Mouse (Mus musculus): ENCODE measurements at regions not wholly inside any gene's neighbourhood (a gene's known extent, or its start where the extent isn't known, plus 50 kb on each side); places are given as distances from the start of the nearest gene placed in this dataset.

DNA sequence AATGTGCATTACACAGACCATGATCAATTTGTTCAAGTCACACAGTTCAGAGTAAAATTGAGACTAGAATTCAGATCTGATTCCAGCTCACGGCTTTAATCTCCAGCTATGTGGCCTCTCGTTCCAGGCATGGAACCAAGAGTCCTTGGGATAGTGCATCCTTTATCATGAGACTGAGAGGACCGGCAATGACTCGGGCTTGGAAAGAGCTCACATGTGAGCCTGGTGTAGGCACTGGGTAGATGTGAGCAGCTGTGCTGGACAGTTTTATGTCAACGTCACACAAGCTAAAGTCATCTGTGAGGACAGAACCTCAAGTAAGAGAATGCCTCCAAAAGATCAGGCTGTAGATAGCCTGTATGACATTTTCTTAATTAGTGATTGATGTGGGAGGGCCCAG lies 228.3 kb downstream of the Plpp3 start:
- DNase-seq (ENCODE audit: low read depth, low spot score), result no peak

DNA sequence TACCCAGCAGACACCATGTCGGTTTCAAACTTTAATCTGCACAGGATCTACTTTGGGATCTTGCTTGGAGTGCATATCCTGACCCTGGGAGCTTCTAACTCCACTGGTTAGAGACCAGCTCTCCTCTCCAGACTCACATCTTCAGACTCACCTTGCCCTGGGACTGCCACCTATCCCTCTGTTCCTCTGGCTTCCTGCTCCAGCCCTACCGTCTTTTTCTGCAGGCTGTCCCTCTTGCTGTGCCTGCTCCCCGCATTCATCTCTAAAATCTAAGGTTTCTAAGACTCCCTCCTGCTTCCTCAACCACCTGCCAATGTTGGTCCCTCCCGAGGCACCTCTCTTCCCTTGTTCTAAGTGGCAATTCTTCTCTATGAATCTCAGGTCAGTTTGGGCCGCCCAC lies 233.2 kb downstream of the Plpp3 start:
- no peak for DNase-seq (ENCODE audit: low read depth, low spot score)

DNA sequence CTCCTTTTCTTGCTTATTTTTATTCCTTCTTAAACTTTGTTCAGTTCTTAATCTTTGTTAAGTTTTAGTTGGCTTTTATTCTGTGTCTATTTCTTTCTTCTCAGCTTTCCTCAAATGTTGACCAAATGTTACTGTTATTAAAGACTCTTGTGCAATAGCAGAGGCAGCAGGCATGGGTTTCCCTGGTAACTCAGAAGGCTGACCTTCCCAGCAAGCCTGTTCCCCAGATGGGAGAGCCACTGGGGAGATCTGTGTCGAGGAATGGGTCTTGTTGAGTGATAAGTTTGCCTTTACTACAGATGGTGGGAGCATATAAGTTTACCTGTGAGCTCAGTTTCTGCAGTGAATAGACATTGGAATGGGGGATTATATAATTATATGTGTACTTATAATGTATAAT lies 237.2 kb downstream of the Plpp3 start:
- DNase-seq (ENCODE audit: low read depth, low spot score), result peak; percentile 43

DNA sequence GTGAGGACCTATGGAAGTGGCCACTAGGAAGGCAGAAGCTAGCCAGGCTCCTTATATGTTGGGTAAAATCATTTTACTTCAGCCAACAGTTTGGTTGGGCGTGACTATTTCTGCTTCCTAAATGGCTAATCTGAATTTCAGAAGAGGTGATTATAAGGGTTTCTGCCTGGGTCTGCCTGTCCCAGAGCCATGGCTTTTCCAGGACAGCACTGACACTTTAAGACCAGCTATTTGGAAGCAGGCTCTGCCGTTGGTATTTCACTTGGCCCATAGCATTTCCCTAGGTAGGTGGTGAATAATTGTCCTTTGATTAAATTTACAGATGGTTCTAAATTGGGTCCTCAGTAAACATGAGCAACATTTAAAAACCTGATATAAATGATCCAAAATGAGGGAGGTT lies 240.3 kb downstream of the Plpp3 start:
- no peak for DNase-seq (ENCODE audit: low read depth, low spot score)

DNA sequence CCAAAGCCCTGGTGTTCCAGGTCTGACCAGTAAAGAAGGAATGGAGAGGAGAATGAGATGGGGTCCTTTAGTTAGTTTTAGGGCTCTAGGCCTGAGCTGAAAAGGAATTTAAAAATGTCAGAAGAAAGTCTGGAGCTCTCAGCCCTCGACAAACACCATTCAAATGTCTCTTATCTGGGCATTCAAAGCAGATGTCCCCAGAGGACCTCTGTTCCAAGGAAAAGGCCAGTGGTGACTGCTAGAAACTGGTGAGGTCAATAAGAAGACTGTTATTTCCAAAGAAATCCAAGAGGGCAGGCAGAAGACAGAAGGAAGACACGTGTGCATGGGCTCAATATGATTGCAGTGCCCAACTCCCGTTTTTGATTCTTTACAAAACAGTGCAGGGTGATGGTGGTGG lies 244.9 kb downstream of the Plpp3 start:
- no peak for DNase-seq (ENCODE audit: low read depth, low spot score)

DNA sequence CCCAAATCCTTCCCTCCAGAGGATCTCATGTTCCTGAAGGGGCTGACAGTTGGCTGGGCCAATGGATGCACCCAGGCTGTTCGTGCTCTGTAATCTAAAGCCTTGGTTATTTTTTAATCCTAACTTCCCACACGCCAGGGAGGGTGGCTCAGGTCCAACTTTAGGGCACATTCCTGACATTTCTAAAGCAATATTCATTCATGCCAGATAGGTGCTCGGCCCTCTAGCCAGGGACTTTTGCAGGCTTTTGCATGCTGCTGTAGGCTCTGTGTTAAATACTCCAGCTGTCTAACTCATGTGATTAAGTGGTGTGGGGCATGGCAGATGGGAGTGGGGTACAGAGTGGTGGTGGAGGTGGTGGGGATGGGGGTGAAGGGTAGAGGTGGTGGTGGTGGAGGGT lies 246.0 kb downstream of the Plpp3 start:
- DNase-seq (ENCODE audit: low read depth, low spot score), result no peak

DNA sequence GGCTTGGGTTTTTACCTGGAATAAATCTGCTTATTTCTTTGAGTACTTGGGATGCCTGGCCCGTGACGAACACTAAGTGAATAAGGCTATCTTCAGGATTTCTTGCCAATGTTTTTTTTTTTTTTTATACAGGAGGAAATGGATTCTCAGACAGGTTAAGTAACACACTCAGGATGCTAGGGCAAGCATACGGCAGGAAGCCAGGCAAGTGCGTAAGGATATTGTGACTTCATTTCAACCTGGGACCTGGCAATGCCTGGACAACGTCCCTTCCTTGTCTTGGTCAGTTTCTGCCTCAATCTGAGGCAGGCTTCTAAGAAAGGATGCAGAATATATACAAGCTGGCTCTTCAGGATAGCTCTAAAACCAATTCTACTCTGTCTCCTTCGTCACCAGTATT lies 246.5 kb downstream of the Plpp3 start:
- no peak for DNase-seq (ENCODE audit: low read depth, low spot score)

DNA sequence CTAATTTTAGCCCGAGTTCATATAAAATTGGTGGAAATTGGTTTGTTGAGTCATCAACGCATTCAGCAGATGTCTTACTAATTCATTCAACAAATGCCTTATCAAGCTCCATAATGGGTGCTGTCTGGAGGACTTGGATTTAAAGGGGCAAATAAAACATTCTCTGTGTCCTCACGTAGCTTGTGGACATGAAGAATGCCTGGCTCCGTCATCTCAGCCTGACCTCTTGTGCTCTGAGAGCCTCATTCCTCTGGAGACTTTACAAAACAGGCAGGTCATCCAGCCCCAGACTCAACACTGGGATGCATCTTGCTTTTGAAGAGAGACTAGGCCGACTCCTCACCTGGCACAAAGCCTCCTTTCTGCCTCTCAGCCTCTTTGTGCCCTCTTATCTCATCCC lies 248.6 kb downstream of the Plpp3 start:
- no peak for DNase-seq (ENCODE audit: low read depth, low spot score)

DNA sequence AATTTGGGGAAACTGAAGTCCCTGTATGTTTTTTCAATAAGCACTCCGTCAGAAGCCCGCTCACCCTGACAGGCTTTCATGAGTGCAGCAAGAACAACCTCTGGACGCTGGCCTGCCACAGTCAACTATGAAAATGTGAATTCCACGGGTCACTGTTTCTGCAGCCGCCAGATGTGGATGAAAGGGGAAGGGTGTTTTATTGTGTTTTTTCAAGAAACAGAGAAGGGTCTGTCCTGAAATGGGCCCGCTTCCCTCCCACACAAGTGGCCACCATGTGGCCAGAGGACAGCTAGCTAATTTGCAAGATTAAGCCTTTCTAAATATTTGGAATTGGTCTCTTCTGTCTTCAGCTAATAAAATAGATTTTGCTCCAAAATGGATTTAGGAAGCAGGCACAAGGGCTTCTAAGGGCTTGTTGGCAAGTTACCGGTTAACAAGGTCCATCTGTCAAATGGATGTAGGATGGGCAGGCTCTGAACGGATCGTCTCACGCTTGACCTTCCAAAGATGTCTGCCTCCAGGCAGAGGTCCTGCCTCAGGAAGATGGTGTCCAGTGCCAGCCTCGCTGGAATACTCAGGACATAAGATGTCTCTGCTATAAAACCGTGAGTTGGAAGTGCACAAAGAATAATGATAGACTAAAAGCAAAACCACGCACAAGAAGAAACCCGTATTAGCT lies 249.8 kb downstream of the Plpp3 start:
- no peak for DNase-seq (ENCODE audit: low read depth, low spot score)

DNA sequence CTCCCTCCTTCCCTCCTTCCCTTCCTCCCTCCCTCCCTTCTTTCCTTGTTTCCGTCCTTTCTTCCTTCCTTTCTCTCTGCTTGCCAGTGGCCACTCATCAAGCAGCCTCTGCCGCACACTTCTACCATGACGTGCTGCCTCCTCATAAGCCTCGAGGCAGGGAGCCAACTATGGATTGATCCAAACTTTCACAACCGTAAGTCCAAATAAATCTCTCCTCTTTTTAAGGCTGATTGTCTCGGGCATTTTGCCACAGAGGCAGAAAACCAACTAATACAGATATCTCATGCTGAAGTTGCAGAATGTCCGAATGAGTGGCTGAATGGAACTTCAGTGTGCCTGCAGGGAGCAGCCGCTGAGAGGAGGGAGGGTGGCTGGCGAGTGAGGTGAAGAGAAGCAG lies 251.7 kb downstream of the Plpp3 start:
- peak; percentile 59 for DNase-seq (ENCODE audit: low read depth, low spot score)

DNA sequence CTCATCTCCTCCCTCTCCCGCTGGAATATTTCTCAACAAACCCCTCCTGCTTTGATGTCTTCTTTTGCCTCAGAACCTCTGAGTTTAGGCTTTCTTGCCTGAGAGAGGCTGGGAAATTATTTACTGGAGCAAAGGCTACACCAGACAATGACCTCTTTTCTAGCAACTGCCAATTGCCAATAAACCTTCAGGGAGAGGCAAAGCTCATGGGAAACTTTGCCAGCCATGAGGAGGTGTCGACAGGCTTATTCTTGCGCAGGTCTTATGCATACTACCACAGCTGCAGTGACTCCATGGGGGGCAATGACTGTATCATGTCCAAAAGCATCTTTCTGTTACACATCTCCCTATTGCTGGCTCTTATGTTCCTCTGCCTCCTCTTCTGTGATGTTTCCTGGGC lies 260.0 kb downstream of the Plpp3 start:
- DNase-seq (ENCODE audit: low read depth, low spot score), result no peak

DNA sequence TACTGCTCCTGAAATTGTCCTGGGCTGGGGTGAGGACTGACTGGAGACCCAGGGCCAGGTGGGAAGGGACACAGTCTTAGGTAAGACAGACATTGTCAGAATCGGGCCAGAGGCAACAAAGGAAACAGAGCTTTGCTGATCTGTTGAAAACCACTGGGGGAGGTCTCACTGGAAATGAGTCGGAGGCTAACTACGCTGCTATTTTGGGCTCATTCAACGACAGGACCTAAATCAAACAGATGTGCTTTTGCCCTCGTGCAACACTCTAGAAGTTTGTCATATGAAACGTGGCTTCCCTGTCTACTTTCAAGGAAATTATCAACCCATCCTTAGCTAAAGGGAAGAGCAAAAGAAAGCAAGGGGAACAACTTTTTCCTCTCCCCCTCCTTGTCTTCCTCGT lies 265.3 kb downstream of the Plpp3 start:
- DNase-seq (ENCODE audit: low read depth, low spot score), result no peak

DNA sequence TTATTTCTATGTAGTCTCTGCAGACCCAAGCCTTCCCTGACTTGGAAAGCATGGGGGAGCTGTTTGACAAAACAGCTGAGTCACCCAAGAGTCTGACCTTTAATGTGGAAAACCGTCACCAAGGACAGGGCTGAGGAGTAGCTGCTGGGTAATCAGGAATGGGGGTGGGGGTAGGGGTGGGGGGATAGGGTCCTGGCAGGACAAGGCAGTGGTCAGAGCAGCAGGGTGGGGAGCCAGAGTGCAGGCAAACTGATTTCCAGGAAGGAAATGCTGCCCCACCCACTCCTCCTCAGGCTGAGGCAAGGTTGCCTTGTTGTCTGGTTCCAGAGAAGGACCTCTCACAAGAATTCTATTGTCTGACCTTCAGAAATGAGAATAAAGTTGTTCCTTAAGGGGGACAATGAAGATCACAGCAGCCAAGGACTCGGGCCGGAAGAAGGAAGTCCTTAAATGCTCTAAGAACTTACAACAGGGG lies 266.6 kb downstream of the Plpp3 start:
- DNase-seq (ENCODE audit: low read depth, low spot score), result no peak

DNA sequence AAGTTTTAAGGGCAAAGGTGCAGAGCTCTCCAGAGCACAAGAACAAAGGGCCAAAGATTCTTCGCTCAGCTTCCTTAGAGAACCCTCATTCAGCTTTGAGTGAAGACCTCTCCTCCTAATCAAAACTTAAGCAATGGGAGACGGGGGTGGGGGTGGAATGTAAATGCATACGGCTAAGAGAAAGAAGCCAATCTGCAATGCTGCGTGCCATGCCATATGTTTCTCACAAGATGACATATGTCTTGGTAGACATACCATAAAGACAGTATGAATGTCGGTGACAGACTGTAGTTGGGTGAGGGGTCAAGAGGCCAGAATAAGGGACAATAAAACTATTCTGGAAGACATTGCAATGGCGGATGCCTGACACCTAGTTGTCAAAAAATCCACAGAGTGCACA lies 267.9 kb downstream of the Plpp3 start:
- DNase-seq (ENCODE audit: low read depth, low spot score), result no peak

DNA sequence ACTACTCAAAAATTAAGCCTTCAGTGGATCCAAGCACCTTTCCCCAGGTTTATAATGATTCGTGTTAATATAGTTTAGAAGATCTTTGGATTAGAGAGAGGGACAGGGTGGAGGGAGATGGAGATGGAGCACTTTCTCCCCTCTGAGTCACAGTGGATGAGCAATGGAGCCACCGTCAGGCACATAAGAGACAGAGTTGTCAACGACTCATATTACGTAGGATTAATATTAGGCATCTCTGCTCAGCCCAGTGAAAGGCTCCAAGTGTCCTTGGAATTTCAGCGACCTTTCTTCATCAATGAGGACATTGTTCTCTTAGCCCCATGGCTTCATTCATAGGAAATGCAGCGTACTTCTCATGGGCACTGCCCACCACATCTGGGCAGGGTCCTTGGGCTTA lies 270.4 kb downstream of the Plpp3 start:
- no peak for DNase-seq (ENCODE audit: low read depth, low spot score)

DNA sequence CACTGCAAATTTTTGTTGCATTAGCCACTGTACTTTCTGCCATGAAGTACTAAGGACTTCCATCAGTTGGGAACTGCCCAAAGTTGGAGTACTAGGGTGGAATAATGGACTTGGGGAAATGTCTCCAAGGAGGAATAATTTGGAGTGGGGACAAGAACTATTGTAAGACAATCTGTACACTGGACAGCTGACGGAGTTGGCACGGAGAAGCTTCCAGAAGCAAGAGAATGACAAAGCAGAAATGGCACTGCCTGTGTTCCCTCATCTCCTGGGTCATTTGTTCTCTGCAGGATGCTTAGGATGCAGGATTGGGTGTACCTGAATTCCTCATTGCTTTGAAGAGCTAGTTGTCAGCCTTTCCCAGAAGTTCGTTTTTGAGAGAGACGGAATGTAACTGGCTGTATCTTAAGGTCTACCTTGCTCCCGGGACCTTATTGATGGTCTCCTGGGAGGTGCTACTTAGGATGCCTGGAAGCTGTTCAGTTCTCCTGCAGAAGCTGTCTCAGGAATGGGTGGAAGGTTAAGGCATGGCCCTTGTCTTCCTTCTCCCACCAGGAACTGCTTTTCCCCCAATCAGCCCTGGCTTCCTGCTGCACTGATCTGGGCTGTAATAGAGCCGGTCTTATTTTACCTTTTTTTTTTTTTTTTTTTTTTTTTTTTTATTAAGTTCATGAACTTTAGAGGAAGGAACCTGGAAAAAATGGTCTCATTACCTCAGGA lies 272.4 kb downstream of the Plpp3 start:
- peak; percentile 90 for DNase-seq (ENCODE audit: low read depth, low spot score)

DNA sequence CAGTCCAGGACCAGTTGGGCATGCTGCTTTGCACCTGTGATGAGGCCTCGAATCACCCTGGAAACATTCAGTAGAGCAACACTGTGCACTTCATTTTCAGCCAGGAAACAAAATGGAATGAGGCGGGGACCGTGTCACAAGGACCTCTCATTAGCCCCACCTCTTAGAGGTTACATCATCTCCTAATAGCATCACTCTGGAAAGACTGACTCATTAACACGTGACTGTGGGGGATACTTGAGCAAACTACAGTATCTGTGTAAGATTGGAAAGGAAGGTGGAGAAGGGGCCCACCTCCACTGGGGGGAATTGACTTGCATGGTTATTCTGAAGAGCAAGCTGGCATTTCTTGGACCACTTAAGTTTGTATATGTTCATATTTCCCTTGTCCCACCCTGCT lies 275.3 kb downstream of the Plpp3 start:
- DNase-seq (ENCODE audit: low read depth, low spot score), result no peak

DNA sequence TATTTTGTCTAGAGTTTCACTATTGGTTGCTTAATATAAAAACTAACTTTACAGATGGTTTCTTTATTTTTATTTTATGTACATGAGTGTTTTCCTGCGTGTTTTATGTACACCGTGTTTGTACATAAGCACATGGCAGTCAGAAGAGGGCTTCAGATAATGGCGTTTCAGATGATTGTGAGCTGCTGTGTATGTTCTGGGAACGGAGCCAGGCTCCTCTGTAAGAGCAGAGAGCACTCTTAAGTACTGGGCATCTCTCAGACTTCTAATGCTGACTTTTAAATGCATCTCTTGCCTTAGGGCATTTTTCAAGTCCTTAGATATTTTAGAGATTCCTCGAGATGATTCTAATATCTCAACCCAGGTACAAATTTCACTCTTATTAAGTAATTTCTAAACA lies 280.0 kb downstream of the Plpp3 start:
- no peak for DNase-seq (ENCODE audit: low read depth, low spot score)

DNA sequence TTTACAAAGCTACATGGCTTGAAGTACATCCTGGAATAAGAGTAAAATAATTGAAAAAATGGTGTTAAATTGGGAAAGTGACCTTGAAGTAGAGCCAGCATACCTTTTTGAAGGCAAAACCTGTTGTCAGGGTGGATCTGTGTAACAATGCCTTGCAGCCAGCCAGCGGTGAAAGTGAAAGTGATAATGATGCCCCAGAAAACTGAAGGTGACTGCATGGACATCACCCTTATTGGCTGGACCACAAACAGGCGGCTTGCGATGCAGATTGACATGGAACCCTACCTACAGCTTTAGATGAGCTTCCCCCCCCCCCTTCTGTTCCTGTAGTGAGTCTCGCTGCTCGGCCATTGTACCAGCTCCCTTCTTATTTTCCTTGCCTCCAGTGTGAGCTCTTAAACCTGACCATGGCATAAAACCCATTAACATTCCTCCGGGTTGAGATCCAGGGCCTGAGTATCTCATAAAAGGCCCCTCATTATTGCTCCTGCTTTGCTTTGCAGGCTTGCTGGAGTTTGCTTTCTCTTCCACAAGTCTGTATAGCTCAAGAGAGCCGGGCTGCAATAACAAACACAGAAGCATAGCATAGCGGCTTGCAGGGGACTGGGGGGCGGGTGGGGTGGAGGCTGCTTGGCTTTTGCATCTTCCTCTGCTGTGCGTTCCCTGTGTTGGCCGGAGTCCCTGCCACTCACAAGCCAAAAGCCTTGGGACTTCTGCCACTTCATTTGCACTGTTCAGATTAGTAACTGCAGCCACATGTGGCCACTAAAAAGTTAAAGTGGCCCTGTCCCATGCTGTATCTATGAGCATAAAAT lies 292.1 kb downstream of the Plpp3 start:
- peak; percentile 52 for DNase-seq (ENCODE audit: low read depth, low spot score)

DNA sequence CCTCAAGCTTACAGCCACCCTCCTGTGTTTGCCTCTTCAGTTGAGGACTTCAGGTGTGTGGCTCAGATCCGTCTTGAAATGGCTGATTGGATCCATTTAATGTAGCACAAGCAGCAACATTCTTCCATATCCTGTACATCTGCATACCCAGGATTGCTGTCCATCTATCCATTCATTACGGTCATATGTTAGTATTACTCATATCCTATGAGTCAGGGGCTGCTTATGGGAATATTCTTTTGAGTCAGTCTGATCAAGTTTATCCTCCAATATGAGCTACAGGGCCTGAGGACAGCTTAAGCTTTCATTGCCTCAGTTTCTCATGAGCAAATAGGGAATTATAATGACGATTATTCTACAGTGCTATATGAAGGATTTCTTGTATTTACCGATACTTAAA lies 293.7 kb downstream of the Plpp3 start:
- DNase-seq (ENCODE audit: low read depth, low spot score), result no peak

DNA sequence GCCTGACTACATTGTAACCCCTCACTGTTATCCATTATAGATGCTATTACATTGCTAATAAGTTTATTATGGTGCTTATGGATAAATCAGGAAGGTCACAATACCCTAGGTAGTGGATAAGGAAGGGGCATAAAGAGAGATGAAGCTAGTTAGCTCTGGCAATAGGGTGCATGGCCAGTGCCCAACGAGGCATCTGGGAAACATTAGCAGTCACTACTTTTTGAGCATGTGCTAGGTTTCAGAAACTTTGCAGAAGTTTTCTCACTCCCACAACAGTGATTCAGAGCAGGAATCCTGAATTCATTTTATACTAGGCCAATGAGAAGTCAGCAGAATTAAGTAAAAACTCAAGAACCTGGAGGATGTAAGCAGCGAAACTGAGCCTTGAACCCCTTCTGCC lies 294.7 kb downstream of the Plpp3 start:
- no peak for DNase-seq (ENCODE audit: low read depth, low spot score)

DNA sequence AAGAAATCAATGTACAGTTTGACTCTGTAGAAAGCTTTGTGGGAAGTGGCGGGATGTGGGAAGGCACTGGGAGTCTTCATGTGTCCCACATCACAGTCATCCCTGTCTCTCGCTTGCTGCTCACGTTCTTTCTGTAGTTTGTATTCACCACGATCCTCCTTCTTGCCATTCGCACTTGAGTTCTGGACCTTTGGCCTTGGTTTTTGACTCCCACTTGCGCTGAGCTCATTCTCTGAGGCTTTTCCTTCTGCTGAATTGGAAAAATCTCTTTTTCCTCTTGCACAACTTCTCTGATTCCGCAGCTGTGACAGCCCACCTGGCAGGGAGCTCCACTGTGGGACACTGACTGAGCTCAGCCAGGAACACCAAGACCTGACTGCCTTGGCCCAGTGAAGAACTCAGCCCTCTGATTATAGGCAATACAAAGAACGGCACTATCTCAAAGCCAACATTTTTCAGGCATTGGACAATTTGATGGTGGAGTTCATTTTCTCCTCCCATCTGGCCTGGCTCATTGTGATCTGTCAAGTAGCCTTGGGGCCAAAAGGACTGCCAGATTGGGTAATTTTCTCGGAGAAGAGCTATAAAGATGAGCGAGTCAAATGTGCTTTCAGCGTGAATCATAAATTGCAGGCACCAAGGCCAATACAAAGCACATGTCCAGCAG lies 299.9 kb downstream of the Plpp3 start:
- DNase-seq (ENCODE audit: low read depth, low spot score), result peak; percentile 93
